Mouse (Mus musculus) neural tube, embryonic 11.5 days (tissue): ENCODE results near the gene Ctdspl. TPM values are rescaled to one million over a fixed set of nuclear protein-coding genes. Genes with fewer than 3 reads are reported as not detected.

Source experiments
- ATAC-seq: fragments of 200-750 bp; cut with Nextera tagmentation; 2 replicates; pipeline ENCODE4 v1.8.0; 2017; ENCODE audit warnings: moderate number of reproducible peaks, mild to moderate bottlenecking, moderate TSS enrichment, moderate library complexity; ENCODE audit not compliant: insufficient read depth, low FRiP score, low TSS enrichment
- DNase-seq: peaks from one replicate; pipeline ENCODE4 v3.0.0-alpha.2; 2015; ENCODE audit warnings: low spot score
- H3K27ac ChIP-seq: fragments of 300-500 bp; sonication (generic); 2 replicates; pipeline ENCODE4 v1.5.1; 2014; ENCODE audit warnings: low read depth, mild to moderate bottlenecking, low read length
- H3K27me3 ChIP-seq: fragments of 300-500 bp; sonication (generic); 2 replicates; pipeline ENCODE4 v1.6.1; 2014; ENCODE audit warnings: mild to moderate bottlenecking, low read length, mixed read lengths; ENCODE audit not compliant: control insufficient read depth, insufficient read depth
- H3K36me3 ChIP-seq: fragments of 300-500 bp; sonication (generic); 2 replicates; pipeline ENCODE4 v1.6.1; 2014; ENCODE audit warnings: mild to moderate bottlenecking, low read length, moderate library complexity, mixed read lengths; ENCODE audit not compliant: control insufficient read depth, insufficient read depth
- H3K4me1 ChIP-seq: fragments of 300-500 bp; sonication (generic); 2 replicates; pipeline ENCODE4 v1.6.1; 2014; ENCODE audit warnings: low read length, mixed read lengths; ENCODE audit not compliant: control insufficient read depth, insufficient read depth
- H3K4me2 ChIP-seq: fragments of 300-500 bp; sonication (generic); 2 replicates; pipeline ENCODE4 v1.6.1; 2014; ENCODE audit warnings: low read depth, mild to moderate bottlenecking, moderate library complexity
- H3K4me3 ChIP-seq: fragments of 300-500 bp; sonication (generic); 2 replicates; pipeline ENCODE4 v1.5.1; 2014; ENCODE audit warnings: low read depth, low read length
- H3K9ac ChIP-seq: fragments of 300-500 bp; sonication (generic); 2 replicates; pipeline ENCODE4 v1.6.1; 2014; ENCODE audit warnings: mild to moderate bottlenecking, low read length
- H3K9me3 ChIP-seq: fragments of 300-500 bp; sonication (generic); 2 replicates; pipeline ENCODE4 v1.6.1; 2016; ENCODE audit warnings: low read length; ENCODE audit not compliant: control insufficient read depth
- WGBS: fragments of 180-500 bp; shearing (Covaris S2); extraction: QIAGEN DNeasy Blood & Tissue Kit; methylation state at CpG from one replicate; pipeline ENCODE4 v1.1.7; 2014; 5-methylcytosine and 5-hydroxymethylcytosine counted together
- polyA plus RNA-seq: library from polyadenylated mRNA; unstranded; fragments of >200 nt; fragmentation: Nextera tagmentation; extraction: Ambion mirVana; gene quantifications from 2 replicates; pipeline ENCODE4 v1.2.1, GENCODE M21; 2014

Ctdspl gene
- polyA plus RNA-seq, 1 experiment from 2014 or later: 8.6 TPM

DNA sequence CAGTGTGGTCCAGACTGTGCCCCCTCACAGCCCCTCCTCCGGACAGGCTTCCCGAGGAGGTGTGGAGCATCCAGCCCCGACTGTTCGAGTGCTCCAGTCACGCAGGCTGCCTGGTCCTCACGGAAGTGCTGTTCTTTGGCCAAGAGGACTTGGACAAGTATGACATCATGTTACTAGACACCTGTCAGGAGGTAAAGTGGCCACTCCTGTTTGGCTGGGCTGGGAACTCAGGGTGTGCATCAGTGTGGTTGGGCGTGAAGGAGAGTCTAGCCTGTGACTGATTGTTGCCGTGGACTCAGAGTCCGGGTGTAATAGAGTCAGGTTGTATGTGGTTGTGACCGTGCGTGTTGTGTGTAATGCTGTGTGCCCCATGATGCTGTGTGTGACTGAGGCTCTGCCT, 142.0 kb downstream of the Ctdspl start:
- Histone ChIP-seq H3K4me3 (no peak overlapping the region), H3K36me3 (no peaks in the 10 kb centered on the region; the same call in 1 of the 2 replicates), H3K9me3 (no peaks in the 10 kb centered on the region), H3K9ac (no peak overlapping the region), H3K4me2 (no peak overlapping the region), H3K27me3 (no peaks in the 10 kb centered on the region), H3K4me1 (no peaks in the 10 kb centered on the region), H3K27ac (no peak overlapping the region)
- WGBS: 89% methylated on average over 11 of the region's 11 CpGs
- DNase-seq (no peak), ATAC-seq (no peak)

DNA sequence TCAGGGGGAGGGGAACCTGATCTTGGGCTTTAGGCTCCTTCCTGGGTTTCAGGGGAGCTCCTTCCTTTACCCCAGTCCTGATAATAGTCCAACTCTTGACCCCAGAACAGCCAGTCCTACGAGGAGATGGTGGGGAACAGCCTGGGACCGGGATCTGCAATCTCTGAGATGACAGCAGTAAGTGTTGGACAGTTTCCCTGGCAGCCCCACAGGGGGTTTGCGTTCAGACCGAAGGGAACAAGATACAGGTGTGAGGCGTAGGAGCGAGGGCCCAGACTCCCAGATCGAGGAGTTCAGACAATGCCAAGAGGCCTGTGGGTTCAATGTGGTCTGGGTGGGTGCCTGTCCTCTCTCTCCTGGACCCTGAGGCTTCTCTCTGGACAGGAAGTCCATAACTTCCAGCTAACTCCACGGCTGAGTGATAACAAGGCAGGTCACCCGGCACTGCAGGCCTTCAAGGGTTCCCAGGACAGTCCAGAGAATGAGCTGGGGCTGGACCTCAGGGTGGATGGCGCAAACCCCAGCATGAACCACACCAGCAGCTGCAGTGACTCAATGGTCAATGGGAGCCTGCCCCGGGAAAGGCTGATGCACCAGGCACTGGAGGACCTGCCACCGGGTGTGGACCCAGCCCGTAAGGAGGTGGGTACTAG, 144.0 kb downstream of the Ctdspl start:
- Histone ChIP-seq H3K4me1 (no peaks in the 10 kb centered on the region), H3K9me3 (no peaks in the 10 kb centered on the region), H3K27me3 (no peaks in the 10 kb centered on the region), H3K9ac (no peak overlapping the region), H3K4me3 (no peak overlapping the region), H3K4me2 (no peak overlapping the region), H3K27ac (no peak overlapping the region), H3K36me3 (no peaks in the 10 kb centered on the region; the same call in none of the 2 replicates)
- DNase-seq (no peak), ATAC-seq (no peak)
- WGBS: 85% methylated on average over 13 of the region's 13 CpGs

DNA sequence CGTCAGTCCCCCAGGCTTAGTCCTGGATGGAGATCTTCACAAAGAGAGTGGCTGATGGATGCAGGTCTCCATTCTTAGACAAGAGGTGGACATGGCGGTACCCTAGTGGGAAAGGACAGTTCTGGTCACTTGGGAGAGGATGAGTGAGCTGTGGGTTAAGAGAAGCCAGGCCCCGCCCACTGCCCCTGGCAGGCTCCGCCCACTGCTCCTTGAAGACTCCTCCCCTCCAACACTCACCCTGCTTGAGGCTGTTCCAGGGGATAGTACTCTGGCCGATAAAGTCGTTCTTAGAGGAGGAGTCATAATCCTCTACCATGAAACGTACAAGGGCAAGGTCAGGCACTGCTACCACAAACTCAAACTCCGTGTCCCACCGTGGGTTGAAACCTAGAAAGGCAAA, 145.5 kb downstream of the Ctdspl start:
- no peaks in the 10 kb centered on the region for H3K4me1 ChIP-seq
- H3K27ac ChIP-seq: no peak overlapping the region
- no peaks in the 10 kb centered on the region for H3K9me3 ChIP-seq
- no peaks in the 10 kb centered on the region for H3K27me3 ChIP-seq
- 83% methylated on average over 9 of the region's 9 CpGs for WGBS
- no peak overlapping the region for H3K4me2 ChIP-seq
- no peak for DNase-seq
- no peak for ATAC-seq
- H3K36me3 ChIP-seq: no peaks in the 10 kb centered on the region; the same call in none of the 2 replicates
- no peak overlapping the region for H3K9ac ChIP-seq
- H3K4me3 ChIP-seq: no peak overlapping the region

DNA sequence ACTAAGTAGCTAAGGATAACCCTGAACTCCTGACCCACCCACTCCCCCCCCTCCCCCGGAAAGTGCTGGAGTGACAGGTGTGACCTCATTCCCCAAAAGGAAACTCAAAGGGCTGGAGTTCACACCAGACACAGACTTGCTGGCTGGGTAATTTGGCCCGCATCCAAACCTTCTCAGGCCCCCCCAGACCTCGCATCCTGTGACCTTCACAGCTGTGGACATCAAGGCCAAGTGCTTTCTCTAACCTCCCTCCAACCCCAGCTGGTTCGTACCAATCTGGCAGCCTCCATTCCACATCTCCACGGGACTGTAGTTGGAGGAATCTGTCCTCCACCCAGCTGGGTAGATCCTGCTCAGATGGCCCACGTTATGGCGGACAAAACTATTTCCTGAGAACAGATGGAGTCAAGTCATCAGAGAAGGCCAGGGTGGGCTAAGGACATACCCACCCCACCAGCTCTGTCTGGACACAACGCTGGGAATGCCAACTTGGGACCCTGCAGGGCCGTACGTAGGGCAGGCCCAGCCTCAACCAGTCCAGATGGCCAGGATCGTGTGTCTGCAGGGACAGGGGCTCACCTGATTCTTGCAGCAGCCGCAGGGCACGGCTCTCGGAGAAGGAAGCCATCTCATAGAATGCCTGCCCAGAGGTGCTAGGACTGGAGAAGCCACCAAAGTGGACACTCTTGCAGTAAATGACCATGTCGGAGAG, 147.1 kb downstream of the Ctdspl start:
- Histone ChIP-seq H3K36me3 (no peaks in the 10 kb centered on the region; the same call in none of the 2 replicates), H3K9ac (no peak overlapping the region), H3K4me1 (no peaks in the 10 kb centered on the region), H3K9me3 (no peaks in the 10 kb centered on the region), H3K4me3 (no peak overlapping the region), H3K27ac (no peak overlapping the region), H3K4me2 (no peak overlapping the region), H3K27me3 (no peaks in the 10 kb centered on the region)
- WGBS: 87% methylated on average over 15 of the region's 15 CpGs
- ATAC-seq (no peak), DNase-seq (no peak)

DNA sequence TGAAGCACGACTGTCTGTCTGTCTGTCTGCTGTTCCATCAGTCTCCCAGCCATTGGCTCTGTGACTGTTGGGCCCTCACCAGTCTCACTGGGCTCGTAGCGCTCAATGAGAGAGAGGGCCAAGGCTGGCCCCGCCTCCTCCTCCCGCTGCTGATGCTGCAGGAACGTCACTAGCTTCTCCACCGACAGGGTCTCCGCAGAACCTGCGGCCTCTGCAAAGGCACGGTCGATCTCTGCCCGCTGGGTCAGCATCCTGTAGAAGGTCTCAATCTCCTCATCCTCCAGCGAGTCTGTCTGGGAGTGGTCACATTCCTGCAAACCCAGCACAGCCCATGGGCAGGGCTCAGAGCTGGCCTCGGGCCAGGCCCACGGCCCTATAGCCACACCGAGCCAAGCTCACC, 149.4 kb downstream of the Ctdspl start:
- Histone ChIP-seq H3K9me3 (no peaks in the 10 kb centered on the region), H3K27me3 (no peaks in the 10 kb centered on the region), H3K4me2 (no peak overlapping the region), H3K36me3 (no peaks in the 10 kb centered on the region; the same call in none of the 2 replicates), H3K27ac (no peak overlapping the region), H3K4me1 (no peaks in the 10 kb centered on the region), H3K9ac (no peak overlapping the region), H3K4me3 (no peak overlapping the region)
- 76% methylated on average over 16 of the region's 16 CpGs for WGBS
- no peak for ATAC-seq
- no peak for DNase-seq

DNA sequence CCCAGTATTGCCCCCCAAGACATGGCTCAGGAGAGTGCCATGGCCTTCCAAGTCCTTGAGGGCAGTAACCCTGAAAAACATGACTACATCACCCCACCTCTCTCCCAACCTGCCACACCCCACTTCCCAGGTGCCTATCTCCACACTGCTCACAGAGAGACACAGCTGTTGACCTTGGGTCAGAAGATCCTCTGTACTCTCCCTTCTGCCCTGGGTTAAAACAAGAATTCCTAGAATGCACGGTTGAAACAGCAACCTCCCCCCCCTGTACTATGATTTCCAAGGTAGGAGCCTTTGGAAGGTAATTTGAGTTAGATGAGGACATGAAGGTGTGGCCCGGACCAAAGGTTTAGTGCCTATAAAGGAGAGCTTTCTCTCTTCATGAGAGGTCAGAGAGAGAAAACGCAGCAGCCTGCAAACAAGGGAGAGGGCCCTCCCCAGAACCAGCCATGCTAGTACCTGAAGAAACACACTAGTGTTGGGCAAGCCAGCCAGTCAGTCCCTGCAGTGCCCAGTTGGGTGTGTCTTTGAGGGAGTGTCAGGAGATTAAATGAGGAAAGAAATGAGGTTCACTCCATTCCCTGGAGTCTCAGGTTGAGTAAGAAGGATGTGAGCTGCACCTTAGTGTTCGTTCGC, 153.9 kb downstream of the Ctdspl start:
- 76% methylated on average over 5 of the region's 5 CpGs for WGBS
- no peak overlapping the region for H3K4me2 ChIP-seq
- H3K4me3 ChIP-seq: no peak overlapping the region
- H3K27me3 ChIP-seq: no peaks in the 10 kb centered on the region
- peaks cover 13% of the 10 kb centered on the region for H3K4me1 ChIP-seq
- H3K9me3 ChIP-seq: no peaks in the 10 kb centered on the region
- H3K9ac ChIP-seq: no peak overlapping the region
- ATAC-seq (no peak), DNase-seq (no peak)
- H3K36me3 ChIP-seq: no peaks in the 10 kb centered on the region
- H3K27ac ChIP-seq: no peak overlapping the region

DNA sequence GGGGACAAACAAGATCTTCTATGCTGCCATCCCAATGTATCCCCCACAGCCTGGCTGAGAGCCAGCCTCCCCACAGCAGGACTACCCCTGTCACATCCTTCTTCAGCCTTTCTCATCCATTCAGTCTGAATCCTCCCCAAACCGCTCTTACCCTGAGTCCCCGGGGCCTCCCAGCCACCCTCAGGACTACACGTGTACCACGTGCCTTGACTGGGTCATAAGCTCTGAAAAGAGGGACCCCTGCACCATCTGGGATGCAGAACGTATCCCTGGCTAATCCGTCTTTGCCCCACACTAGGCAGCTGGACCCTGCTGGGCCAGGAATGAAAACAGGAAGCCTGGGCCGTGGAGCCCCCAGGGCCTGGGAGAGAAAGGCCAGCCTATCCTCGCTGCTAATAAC, 155.8 kb downstream of the Ctdspl start:
- no peaks in the 10 kb centered on the region for H3K36me3 ChIP-seq
- peak overlapping the region; percentile 73 for H3K27ac ChIP-seq
- H3K4me1 ChIP-seq: peaks cover 18% of the 10 kb centered on the region
- ATAC-seq (peak; percentile 64), DNase-seq (peak; percentile 73)
- no peak overlapping the region for H3K4me3 ChIP-seq
- 6% methylated on average over 8 of the region's 8 CpGs for WGBS
- H3K4me2 ChIP-seq: no peak overlapping the region
- peak overlapping the region; percentile 3; the same call in 1 of the 2 replicates for H3K9ac ChIP-seq
- H3K27me3 ChIP-seq: no peaks in the 10 kb centered on the region
- H3K9me3 ChIP-seq: no peaks in the 10 kb centered on the region

DNA sequence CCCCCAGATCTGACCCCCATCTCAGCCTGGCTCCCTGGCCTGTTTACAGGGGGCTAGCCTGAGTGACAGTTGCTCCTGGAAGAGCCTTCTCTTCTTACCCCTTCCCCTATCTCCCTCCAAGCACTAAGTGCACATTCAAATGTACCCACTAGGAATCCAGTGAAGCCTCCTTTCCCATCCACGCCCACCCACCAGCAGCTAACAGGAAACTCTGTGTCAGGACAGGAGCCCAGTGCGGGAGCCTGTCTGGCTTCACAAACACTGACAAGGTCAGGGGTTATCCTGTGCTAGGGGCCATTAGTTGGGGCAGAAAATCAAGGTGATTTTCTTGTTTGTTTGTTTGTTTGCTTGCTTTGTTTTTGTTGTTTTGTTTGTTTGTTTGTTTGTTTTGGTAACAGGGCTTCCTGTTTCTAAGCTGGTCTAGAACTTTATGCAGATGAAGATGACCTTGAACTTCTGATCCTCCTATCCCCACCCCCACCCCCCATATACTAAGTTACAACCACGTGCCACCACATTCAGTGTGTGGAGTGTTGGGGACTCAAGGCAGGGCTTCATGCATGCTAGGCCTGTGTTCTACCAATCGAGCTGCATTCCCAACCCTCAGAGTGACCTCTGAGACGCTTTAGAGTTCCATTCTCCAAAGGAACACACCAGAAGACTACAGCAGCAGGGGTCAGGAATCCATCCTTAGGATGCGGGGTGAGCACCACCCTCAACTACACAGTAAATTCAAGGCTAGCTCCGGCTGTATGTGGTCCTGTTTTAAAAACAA, 156.6 kb downstream of the Ctdspl start:
- Histone ChIP-seq H3K27ac (peak overlapping the region; percentile 73), H3K27me3 (no peaks in the 10 kb centered on the region), H3K9ac (no peak overlapping the region), H3K9me3 (no peaks in the 10 kb centered on the region), H3K4me2 (no peak overlapping the region), H3K4me3 (no peak overlapping the region), H3K36me3 (no peaks in the 10 kb centered on the region), H3K4me1 (peaks cover 21% of the 10 kb centered on the region)
- no peak for DNase-seq
- ATAC-seq: no peak
- 72% methylated on average over 7 of the region's 7 CpGs for WGBS
